Mouse (Mus musculus) forebrain, embryonic 14.5 days (tissue): ENCODE results near the gene Tmem203. TPM values are rescaled to one million over a fixed set of nuclear protein-coding genes. Genes with fewer than 3 reads are reported as not detected.

ENCODE experiments used
- ATAC-seq: fragments of 200-750 bp; cut with Nextera tagmentation; 2 replicates; pipeline ENCODE4 v1.8.0; 2017; ENCODE audit warnings: mild to moderate bottlenecking, moderate library complexity
- DNase-seq: peaks from one replicate; pipeline ENCODE4 v3.0.0-alpha.2; 2015; ENCODE audit warnings: low spot score
- H3K27ac ChIP-seq: fragments of 300-500 bp; sonication (generic); 2 replicates; pipeline ENCODE4 v1.5.1; 2014; ENCODE audit warnings: low read depth, mild to moderate bottlenecking, control low read depth, low read length, moderate library complexity
- H3K27me3 ChIP-seq: fragments of 300-500 bp; sonication (generic); replicated peaks from 2 replicates; pipeline ENCODE4 v1.6.1; 2014; ENCODE audit warnings: low read length, control low read depth, mixed read lengths; ENCODE audit not compliant: control insufficient read depth, insufficient read depth
- H3K36me3 ChIP-seq: fragments of 300-500 bp; sonication (generic); 2 replicates; pipeline ENCODE4 v1.6.1; 2014; ENCODE audit warnings: low read length, control low read depth; ENCODE audit not compliant: control insufficient read depth, insufficient read depth
- H3K4me1 ChIP-seq: fragments of 300-500 bp; sonication (generic); 2 replicates; pipeline ENCODE4 v1.6.1; 2014; ENCODE audit warnings: antibody characterized with exemption, low read length, control low read depth; ENCODE audit not compliant: control insufficient read depth, insufficient read depth
- H3K4me2 ChIP-seq: fragments of 300-500 bp; sonication (generic); 2 replicates; pipeline ENCODE4 v1.6.1; 2014; ENCODE audit warnings: mild to moderate bottlenecking, control low read depth, low read length
- H3K4me3 ChIP-seq: fragments of 300-500 bp; sonication (generic); 2 replicates; pipeline ENCODE4 v1.5.1; 2014; ENCODE audit warnings: low read depth, low read length, control low read depth
- H3K9ac ChIP-seq: fragments of 300-500 bp; sonication (generic); 2 replicates; pipeline ENCODE4 v1.6.1; 2014; ENCODE audit warnings: mild to moderate bottlenecking, low read length, control low read depth, moderate library complexity
- H3K9me3 ChIP-seq: fragments of 300-500 bp; sonication (generic); replicated peaks from 2 replicates; pipeline ENCODE4 v1.6.1; 2016; ENCODE audit warnings: low read length, control low read depth, mixed read lengths; ENCODE audit not compliant: control insufficient read depth
- WGBS: fragments of 180-500 bp; shearing (Covaris S2); extraction: QIAGEN DNeasy Blood & Tissue Kit; methylation state at CpG from one replicate; pipeline ENCODE4 v1.1.7; 2014; 5-methylcytosine and 5-hydroxymethylcytosine counted together
- polyA plus RNA-seq: library from polyadenylated mRNA; unstranded; fragments of >200 nt; fragmentation: Nextera tagmentation; extraction: Ambion mirVana; gene quantifications from 2 replicates; pipeline ENCODE4 v1.2.1, GENCODE M21; 2014

Gene Tmem203
- polyA plus RNA-seq, 1 experiment from 2014 or later = 17.4 TPM

GRCm38 (mm10) chr2:25239766-25240165, 15.5 kb upstream of the Tmem203 start:
- no peaks in the 10 kb centered on the region for H3K27me3 ChIP-seq
- peaks cover 15% of the 10 kb centered on the region for H3K4me1 ChIP-seq
- H3K27ac ChIP-seq = no peak overlapping the region
- no peak overlapping the region for H3K9ac ChIP-seq
- 93% methylated on average over 3 of the region's 3 CpGs for WGBS
- ATAC-seq (no peak), DNase-seq (no peak)
- H3K9me3 ChIP-seq = no peaks in the 10 kb centered on the region
- no peak overlapping the region for H3K4me3 ChIP-seq
- peaks cover 6% of the 10 kb centered on the region; the same call in 1 of the 2 replicates for H3K36me3 ChIP-seq
- no peak overlapping the region for H3K4me2 ChIP-seq

- 47% methylated on average over 8 of the region's 8 CpGs for WGBS
- peak overlapping the region; percentile 66; the same call in 1 of the 2 replicates for H3K4me3 ChIP-seq
- no peaks in the 10 kb centered on the region for H3K27me3 ChIP-seq
- no peak; the same call in 1 of the 2 replicates for ATAC-seq
- peak overlapping the region; percentile 56; the same call in 1 of the 2 replicates for H3K9ac ChIP-seq
- peak overlapping the region; percentile 93 for H3K4me2 ChIP-seq
- H3K4me1 ChIP-seq = peaks cover 15% of the 10 kb centered on the region
- peaks cover 11% of the 10 kb centered on the region; the same call in 1 of the 2 replicates for H3K36me3 ChIP-seq
- no peak for DNase-seq
- H3K9me3 ChIP-seq = no peaks in the 10 kb centered on the region
- H3K27ac ChIP-seq = no peak overlapping the region
These were observed 14.9 kb upstream of the Tmem203 start for GRCm38 (mm10) chr2:25240310-25240709.

- Histone ChIP-seq H3K27ac (no peak overlapping the region), H3K4me2 (peak overlapping the region; percentile 93), H3K4me3 (peak overlapping the region; percentile 66), H3K4me1 (peaks cover 15% of the 10 kb centered on the region), H3K9ac (peak overlapping the region; percentile 56), H3K36me3 (peaks cover 16% of the 10 kb centered on the region; the same call in 1 of the 2 replicates), H3K27me3 (no peaks in the 10 kb centered on the region), H3K9me3 (no peaks in the 10 kb centered on the region)
- peak; percentile 85 for ATAC-seq
- WGBS = 1% methylated on average over 29 of the region's 29 CpGs
- DNase-seq = peak; percentile 89
These were observed 14.4 kb upstream of the Tmem203 start for GRCm38 (mm10) chr2:25240723-25241437.

GRCm38 (mm10) chr2:25241438-25241775, 13.8 kb upstream of the Tmem203 start:
- no peak overlapping the region for H3K27ac ChIP-seq
- WGBS = 17% methylated on average over 6 of the region's 6 CpGs
- H3K36me3 ChIP-seq = peaks cover 22% of the 10 kb centered on the region; the same call in 1 of the 2 replicates
- DNase-seq (no peak), ATAC-seq (peak; percentile 19)
- H3K27me3 ChIP-seq = no peaks in the 10 kb centered on the region
- no peaks in the 10 kb centered on the region for H3K9me3 ChIP-seq
- peaks cover 15% of the 10 kb centered on the region for H3K4me1 ChIP-seq
- H3K4me3 ChIP-seq = peak overlapping the region; percentile 66
- peak overlapping the region; percentile 93 for H3K4me2 ChIP-seq
- peak overlapping the region; percentile 83 for H3K9ac ChIP-seq

- ATAC-seq (peak; percentile 57), DNase-seq (peak; percentile 55)
- Histone ChIP-seq H3K27ac (no peak within 1 kb of the TSS), H3K4me3 (peak within 1 kb of the TSS; percentile 66), H3K36me3 (peaks cover 25% of the 10 kb centered on the region), H3K4me2 (peak within 1 kb of the TSS; percentile 93), H3K9ac (peak within 1 kb of the TSS; percentile 83), H3K27me3 (no peaks in the 10 kb centered on the region), H3K4me1 (peaks cover 15% of the 10 kb centered on the region), H3K9me3 (no peaks in the 10 kb centered on the region)
- under 1% methylated on average over 13 of the region's 59 CpGs for WGBS
These were observed 13.1 kb upstream of the Tmem203 start, which contains the start of the genes Rnf208 and Cysrt1 for GRCm38 (mm10) chr2:25242101-25242506. Rnf208 (plus strand) TSS chr2:25242255. Cysrt1 (minus strand) TSS chr2:25242452.

GRCm38 (mm10) chr2:25243342-25243741, 11.9 kb upstream of the Tmem203 start:
- Histone ChIP-seq H3K4me3 (peak overlapping the region; percentile 66), H3K4me1 (peaks cover 15% of the 10 kb centered on the region), H3K9me3 (no peaks in the 10 kb centered on the region), H3K36me3 (peaks cover 37% of the 10 kb centered on the region), H3K4me2 (peak overlapping the region; percentile 93), H3K27ac (no peak overlapping the region), H3K9ac (peak overlapping the region; percentile 83; the same call in 1 of the 2 replicates), H3K27me3 (no peaks in the 10 kb centered on the region)
- ATAC-seq = no peak
- WGBS = 84% methylated on average over 8 of the region's 8 CpGs
- DNase-seq = no peak

GRCm38 (mm10) chr2:25244144-25244543, 11.1 kb upstream of the Tmem203 start:
- ATAC-seq (no peak), DNase-seq (no peak)
- no peaks in the 10 kb centered on the region for H3K9me3 ChIP-seq
- no peaks in the 10 kb centered on the region for H3K27me3 ChIP-seq
- H3K4me3 ChIP-seq = no peak overlapping the region
- no peak overlapping the region for H3K9ac ChIP-seq
- no peak overlapping the region for H3K4me2 ChIP-seq
- peaks cover 15% of the 10 kb centered on the region for H3K4me1 ChIP-seq
- peaks cover 45% of the 10 kb centered on the region for H3K36me3 ChIP-seq
- WGBS = 93% methylated on average over 4 of the region's 4 CpGs
- H3K27ac ChIP-seq = no peak overlapping the region

- WGBS = 90% methylated on average over 10 of the region's 10 CpGs
- H3K36me3 ChIP-seq = peaks cover 66% of the 10 kb centered on the region
- no peak for ATAC-seq
These were observed 8.8 kb upstream of the Tmem203 start, which contains the start of gene AL732309.1 for GRCm38 (mm10) chr2:25246183-25247072. AL732309.1 (minus strand) TSS chr2:25246863.

More at GRCm38 (mm10) chr2:25246183-25247072, 8.8 kb upstream of the Tmem203 start, which contains the start of gene AL732309.1:
- no peak within 1 kb of the TSS for H3K4me2 ChIP-seq
- no peak within 1 kb of the TSS for H3K27ac ChIP-seq
- DNase-seq = no peak
- H3K9me3 ChIP-seq = no peaks in the 10 kb centered on the region
- no peak within 1 kb of the TSS for H3K4me3 ChIP-seq
- H3K27me3 ChIP-seq = no peaks in the 10 kb centered on the region
- no peak within 1 kb of the TSS for H3K9ac ChIP-seq
- peaks cover 7% of the 10 kb centered on the region for H3K4me1 ChIP-seq
